39 mouse cellular contexts compared by ENCODE assay signal in genomic region chr6:41019140-41019539, GRCm38 (mm10). TPM values are rescaled to one million over a fixed set of nuclear protein-coding genes. Genes with fewer than 3 reads are reported as not detected.
"Had no signal": no experiment of that assay in that cellular context is flagged by ENCODE, and none has a peak within 500 bp of the region (broad histone marks: within the 10 kb centered on the region; RNA-seq: fewer than 3 reads in every experiment).

No protein-coding gene starts in this region.

- H3K27ac ChIP-seq: heart, embryonic 10.5 days; hindbrain, embryonic 10.5 days; hindbrain, embryonic 12.5 days; hindbrain, embryonic 14.5 days; intestine, embryonic 15.5 days; layer of hippocampus, adult 2 months; left cerebral cortex, adult 2 months; limb, embryonic 10.5 days; limb, embryonic 12.5 days; liver, embryonic 12.5 days had no signal

- H3K4me1 ChIP-seq: heart, embryonic 10.5 days; heart, embryonic 12.5 days; hindbrain, embryonic 10.5 days; hindbrain, embryonic 12.5 days; intestine, embryonic 15.5 days; limb, embryonic 10.5 days; limb, embryonic 12.5 days; liver, embryonic 12.5 days had no signal

- H3K36me3 ChIP-seq: heart, embryonic 10.5 days; heart, embryonic 12.5 days; hindbrain, embryonic 10.5 days; hindbrain, embryonic 12.5 days; intestine, embryonic 15.5 days; limb, embryonic 10.5 days; limb, embryonic 12.5 days; liver, embryonic 12.5 days had no signal

- DNase-seq: gastrocnemius, postnatal 14 days; gastrocnemius, postnatal 36 days; heart, adult 18-20 months; heart, postnatal 10 days; heart, postnatal 4 days; kidney, adult 18-20 months; kidney, adult 8-10 months; kidney, postnatal 10 days; kidney, postnatal 25 days; kidney, postnatal 4 days had no signal

- ATAC-seq: hindbrain, embryonic 16.5 days; inflammation-experienced regulatory T-cells, adult 6 months; intestine, embryonic 15.5 days; intestine, postnatal 0 days; liver, embryonic 12.5 days had no signal

- H3K4me3 ChIP-seq: heart, embryonic 10.5 days; heart, embryonic 12.5 days; hindbrain, embryonic 10.5 days; hindbrain, embryonic 12.5 days; intestine, embryonic 15.5 days; layer of hippocampus, adult 2 months; left cerebral cortex, adult 2 months; limb, embryonic 10.5 days; limb, embryonic 12.5 days; liver, embryonic 12.5 days had no signal

RNA-seq across cellular contexts. Expression of gene 2210010C04Rik, which starts 16.2 kb away (rescaled TPM):
- total RNA-seq: gastrocnemius, adult 8-10 months; gastrocnemius, postnatal 14 days; gastrocnemius, postnatal 36 days; heart, adult 18-20 months; heart, adult 8-10 months; heart, postnatal 10 days; heart, postnatal 25 days; heart, postnatal 4 days; layer of hippocampus, adult 2 months; layer of hippocampus, postnatal 10 days; layer of hippocampus, postnatal 25 days; left cerebral cortex, adult 2 months; left cerebral cortex, postnatal 14 days; left cerebral cortex, postnatal 36 days had no signal
- polyA plus RNA-seq: heart, embryonic 10.5 days; heart, embryonic 12.5 days; heart, embryonic 14.5 days; heart, embryonic 16.5 days; hindbrain, embryonic 10.5 days; hindbrain, embryonic 12.5 days; hindbrain, embryonic 14.5 days; hindbrain, embryonic 16.5 days; kidney, embryonic 14.5 days; kidney, embryonic 16.5 days; limb, embryonic 10.5 days; limb, embryonic 12.5 days; liver, embryonic 12.5 days had no signal

RNA-seq across cellular contexts. Expression of gene Gm2663, which starts 19.9 kb away (rescaled TPM):
- total RNA-seq: gastrocnemius, adult 8-10 months; gastrocnemius, postnatal 14 days; gastrocnemius, postnatal 36 days; heart, adult 18-20 months; heart, adult 8-10 months; heart, postnatal 10 days; heart, postnatal 25 days; heart, postnatal 4 days; layer of hippocampus, adult 2 months; layer of hippocampus, postnatal 10 days; layer of hippocampus, postnatal 25 days; left cerebral cortex, adult 2 months; left cerebral cortex, postnatal 14 days; left cerebral cortex, postnatal 36 days; liver, adult 2 months had no signal
- polyA plus RNA-seq: frontal cortex, adult 2 months; gonadal fat pad, adult 2 months; heart, embryonic 10.5 days; heart, embryonic 16.5 days; hindbrain, embryonic 10.5 days; hindbrain, embryonic 12.5 days; hindbrain, embryonic 14.5 days; hindbrain, embryonic 16.5 days; kidney, embryonic 14.5 days; kidney, embryonic 16.5 days; limb, embryonic 10.5 days; limb, embryonic 12.5 days; limb, embryonic 14.5 days; liver, adult 2 months; liver, embryonic 12.5 days had no signal

RNA-seq across cellular contexts. Expression of gene 1810009J06Rik, which starts 54.6 kb away (rescaled TPM):
- total RNA-seq: gastrocnemius, adult 8-10 months; gastrocnemius, postnatal 14 days; gastrocnemius, postnatal 36 days; heart, adult 18-20 months; heart, adult 8-10 months; heart, postnatal 10 days; heart, postnatal 25 days; heart, postnatal 4 days; layer of hippocampus, adult 2 months; layer of hippocampus, postnatal 10 days; layer of hippocampus, postnatal 25 days; left cerebral cortex, adult 2 months; left cerebral cortex, postnatal 14 days; left cerebral cortex, postnatal 36 days; liver, adult 2 months had no signal
- polyA plus RNA-seq: frontal cortex, adult 2 months; gonadal fat pad, adult 2 months; heart, embryonic 10.5 days; heart, embryonic 16.5 days; hindbrain, embryonic 10.5 days; hindbrain, embryonic 12.5 days; hindbrain, embryonic 14.5 days; hindbrain, embryonic 16.5 days; inflammation-experienced regulatory T-cells, adult 6 months; intestine, embryonic 15.5 days; kidney, embryonic 14.5 days; kidney, embryonic 16.5 days; limb, embryonic 10.5 days; limb, embryonic 12.5 days; limb, embryonic 14.5 days; liver, adult 2 months; liver, embryonic 12.5 days had no signal
